Mouse (Mus musculus) activated CD4-positive, CD25-positive, alpha-beta regulatory T cell, adult 4 months (primary cell): ENCODE results near the gene Prkcz. TPM values are rescaled to one million over a fixed set of nuclear protein-coding genes. Genes with fewer than 3 reads are reported as not detected.

Experiments used
- ATAC-seq: one replicate; pipeline ENCODE4 v1.8.0; 2017
- polyA plus RNA-seq, 2 experiments: library from polyadenylated mRNA; unstranded; fragments of 100-300 nt; shearing (Covaris generic); gene quantifications; one replicate each; pipeline ENCODE4 v1.2.1; 2017

The Prkcz gene
- 1 to 10 TPM; 6.5 to 8.3 TPM for polyA plus RNA-seq

DNA sequence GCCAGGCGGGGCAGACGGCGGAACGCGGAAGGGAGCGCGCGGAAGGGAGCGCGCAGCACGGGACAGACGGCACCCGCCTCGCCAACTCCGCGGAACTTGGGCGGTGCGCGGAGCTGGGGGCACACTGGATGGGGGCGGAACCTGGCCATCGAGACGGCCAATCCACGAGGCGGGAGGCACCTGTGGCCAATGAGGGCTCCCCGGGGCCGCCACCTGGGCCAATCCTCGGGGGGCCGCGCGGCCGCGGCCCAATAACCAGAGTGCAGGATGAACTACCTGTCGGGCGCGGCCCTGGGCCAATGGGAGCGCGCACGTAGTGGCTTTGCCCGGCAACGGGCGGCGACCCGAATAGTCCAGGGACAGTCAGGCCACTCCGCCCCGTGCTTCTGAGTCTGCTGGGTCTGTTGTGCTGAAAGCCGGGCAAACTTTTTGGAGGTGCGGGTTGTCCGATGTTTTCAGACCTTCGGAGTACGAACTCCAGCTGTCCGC, at the start of gene Prkcz:
Prkcz (minus strand) TSS at position 59 of the 489 bp plus-strand sequence.
- ATAC-seq = peak; percentile 98

DNA sequence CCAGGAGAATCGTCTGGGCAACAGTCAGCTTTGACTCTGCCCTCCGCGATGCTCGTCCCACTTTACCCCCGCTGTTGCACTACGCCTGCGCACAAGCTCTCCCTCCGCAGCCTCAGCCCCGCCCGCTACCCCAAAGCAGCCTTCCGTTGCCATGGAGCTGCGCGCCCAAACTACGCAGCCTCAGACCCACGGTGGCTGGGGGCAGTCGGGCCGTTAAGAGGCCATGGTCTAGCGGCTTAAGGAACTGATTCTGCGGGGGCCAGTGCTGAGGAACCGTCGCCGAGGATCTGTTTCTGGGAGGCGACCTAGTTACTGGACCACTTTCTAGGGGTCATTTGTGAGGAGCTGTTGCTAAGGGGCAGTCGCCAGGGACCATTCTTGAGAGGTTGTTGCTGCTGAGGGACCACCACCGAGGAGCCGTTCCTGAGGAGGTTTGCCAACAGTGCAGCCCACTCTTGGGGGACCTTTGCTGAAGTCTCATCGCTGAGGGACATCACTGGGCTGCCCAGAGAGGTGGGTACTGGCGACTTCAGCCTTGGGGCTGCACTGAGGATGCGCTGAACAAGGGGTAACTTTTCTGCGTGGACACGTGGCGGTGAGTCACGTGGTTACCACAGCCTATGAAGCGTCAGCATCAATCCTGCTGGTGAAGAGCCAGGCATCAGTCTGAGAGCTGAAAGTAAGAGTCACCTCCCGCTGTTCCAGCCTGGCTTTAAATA, 48.1 kb upstream of the Prkcz start, which contains the start of gene Cfap74:
Cfap74 (plus strand) TSS at position 133 of the 719 bp plus-strand sequence.
- peak; percentile 59 for ATAC-seq

DNA sequence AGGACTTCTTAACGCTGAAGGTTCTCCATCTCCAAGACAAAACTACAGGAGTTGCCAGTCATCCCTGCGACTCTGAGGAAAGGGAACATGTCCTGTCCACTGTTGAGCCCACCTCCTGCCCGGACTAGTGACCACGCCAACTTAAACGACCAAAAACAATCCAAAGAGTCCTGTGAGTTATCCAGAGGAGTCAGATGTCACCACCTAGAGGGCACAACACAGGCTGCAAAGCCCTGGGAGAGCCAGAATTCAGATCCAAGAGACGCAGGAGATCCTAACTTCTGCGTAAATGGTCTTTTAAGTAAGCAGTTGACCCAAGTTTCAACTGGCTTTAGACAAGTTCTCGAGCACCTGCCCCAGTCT, 47.5 kb upstream of the Prkcz start:
- no peak for ATAC-seq

DNA sequence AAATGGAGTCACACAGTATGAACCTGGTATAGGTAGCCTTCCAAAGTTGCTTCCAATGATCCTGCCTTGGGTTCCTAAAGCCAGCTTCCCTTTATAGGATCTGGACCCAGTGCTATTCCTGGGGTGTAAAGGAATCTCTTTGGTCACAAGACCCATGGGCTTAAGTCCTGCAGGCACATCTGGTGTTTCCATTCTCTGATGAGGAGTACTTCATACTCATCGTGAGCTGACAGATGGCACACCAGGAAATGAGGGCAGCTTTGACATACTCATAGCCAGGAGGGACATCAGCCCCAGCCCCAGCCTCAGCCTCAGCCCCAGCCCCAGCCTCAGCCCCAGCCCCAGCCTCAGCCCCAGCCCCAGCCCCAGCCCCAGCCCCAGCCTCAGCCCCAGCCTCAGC, 41.3 kb upstream of the Prkcz start:
- no peak for ATAC-seq

DNA sequence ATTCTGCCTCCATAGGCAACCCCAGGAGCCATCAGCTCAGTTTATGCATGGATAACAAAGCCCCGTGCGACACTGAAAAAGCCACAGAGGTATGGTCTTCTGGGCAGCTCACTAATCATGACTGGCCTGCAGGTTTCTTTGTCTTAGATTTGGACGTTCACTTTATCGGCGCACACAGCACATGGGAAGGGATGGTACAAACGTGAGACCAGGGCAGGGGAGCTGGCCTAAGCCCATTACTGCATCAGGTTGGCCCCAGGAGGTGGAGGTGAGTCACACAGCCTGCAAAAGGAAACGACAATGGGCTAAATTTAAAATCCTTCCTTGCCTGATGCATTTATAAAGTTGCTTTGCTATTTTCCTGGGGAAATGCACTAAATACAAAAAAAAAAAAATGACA, 40.0 kb upstream of the Prkcz start:
- no peak for ATAC-seq

DNA sequence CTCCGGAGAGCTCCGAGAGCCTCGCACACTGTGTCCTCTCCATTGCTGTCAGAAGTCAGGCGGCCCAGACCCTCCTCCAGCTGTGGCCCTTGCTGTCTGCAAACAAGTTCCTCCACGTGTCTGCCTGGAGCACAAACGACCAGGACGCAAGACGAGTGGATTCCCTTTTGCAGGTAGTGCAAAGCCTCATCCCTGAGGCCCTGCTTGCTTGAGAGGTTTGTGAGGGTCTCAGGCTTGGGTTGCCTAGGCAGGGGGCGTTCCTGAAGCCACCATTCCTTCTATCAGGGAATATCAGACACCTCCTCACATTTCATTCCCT, 37.0 kb upstream of the Prkcz start:
- ATAC-seq = no peak

DNA sequence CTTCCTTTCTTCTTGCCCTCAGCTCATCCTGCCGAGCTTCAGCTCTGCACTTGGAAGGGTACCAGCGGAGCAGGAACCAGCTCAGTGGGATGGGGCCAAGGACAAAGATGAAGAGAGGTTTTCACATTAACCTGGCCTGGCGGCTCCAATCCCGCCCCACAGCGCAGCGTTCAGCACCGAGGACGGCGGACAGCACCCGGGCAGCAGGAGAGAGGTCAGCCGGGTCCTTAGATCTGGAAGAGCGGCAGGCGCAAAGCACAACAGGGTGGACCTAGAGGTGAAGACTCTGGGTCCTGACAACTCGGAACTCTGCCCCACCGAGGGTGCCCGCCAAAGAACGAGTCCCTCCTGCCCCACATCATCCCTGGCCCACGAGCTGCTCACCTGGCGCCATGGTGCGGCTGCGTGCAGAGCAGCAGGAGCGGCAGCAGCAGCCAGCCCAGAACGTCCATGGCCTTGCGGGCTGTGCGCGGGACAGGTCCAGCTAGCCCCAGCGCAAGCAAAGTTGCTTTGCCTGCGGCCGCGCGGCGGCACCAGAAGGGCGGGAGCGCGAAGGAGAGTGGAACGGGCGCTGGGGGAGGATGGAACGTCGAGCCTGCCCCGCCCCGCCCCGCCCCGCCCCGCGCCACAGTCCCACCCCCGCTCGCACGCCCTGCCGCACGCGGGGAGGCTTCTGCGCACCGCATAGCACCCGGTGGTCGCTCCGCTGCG, 36.5 kb upstream of the Prkcz start, which contains the start of gene Gabrd:
Gabrd (minus strand) TSS at position 602 of the 711 bp plus-strand sequence.
- no peak for ATAC-seq

DNA sequence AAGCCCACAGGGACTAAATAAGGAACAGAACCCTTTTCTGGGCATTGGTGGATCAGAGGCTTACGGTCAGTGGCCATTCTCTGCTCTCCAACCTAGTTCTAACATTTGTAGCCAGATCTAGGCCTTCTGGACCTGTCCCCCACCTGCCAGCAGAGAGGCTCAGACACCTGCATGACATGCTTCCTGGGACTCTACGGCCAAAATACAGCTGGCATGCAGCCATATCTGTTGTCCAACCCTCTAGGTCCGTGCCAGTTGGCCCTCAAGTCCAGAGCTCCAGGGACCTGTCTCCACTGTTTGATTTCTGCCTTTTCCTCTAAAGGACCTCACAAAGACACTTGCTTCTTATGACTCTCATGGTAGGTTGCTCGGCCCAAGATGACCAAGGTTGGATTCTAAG, 35.6 kb upstream of the Prkcz start:
- ATAC-seq = no peak

DNA sequence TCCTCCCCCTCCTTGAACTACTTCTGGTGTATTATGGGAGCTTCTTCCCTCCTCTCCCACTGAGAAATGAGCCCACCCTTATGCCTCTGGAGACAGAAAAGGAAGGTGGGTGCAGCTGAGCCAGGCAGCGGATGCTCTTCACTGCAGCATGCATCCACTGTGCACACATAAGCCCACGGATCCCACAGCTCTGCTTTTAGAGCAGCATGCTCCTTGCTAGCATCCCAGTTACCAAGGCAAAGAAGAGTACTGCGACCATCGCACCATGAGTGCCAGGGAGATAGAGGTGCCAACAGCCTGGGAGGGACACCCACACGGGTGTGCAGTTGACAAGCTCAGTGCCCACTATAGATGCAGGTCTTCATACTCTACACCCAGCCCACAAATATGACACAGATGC, 34.3 kb upstream of the Prkcz start:
- ATAC-seq = no peak

DNA sequence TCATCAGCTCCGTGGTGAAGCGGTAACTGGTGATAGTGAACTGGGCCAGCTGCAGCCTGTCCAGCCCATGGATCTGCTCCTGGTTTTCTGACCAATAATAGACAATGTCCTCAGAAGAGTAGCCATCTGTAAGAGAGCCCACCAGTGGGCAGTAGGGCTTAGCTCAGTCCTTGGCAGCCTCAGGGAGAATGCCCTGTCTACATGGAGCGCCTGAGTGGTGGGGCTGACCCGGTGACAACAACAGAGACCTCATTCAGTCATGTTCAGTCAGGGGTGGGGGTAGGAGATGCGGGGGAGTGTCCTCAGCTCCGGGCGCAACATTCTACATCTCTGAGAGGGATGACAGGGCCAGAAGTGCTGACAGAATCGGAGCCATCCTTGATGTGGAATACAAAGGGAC, 26.0 kb upstream of the Prkcz start:
- no peak for ATAC-seq

DNA sequence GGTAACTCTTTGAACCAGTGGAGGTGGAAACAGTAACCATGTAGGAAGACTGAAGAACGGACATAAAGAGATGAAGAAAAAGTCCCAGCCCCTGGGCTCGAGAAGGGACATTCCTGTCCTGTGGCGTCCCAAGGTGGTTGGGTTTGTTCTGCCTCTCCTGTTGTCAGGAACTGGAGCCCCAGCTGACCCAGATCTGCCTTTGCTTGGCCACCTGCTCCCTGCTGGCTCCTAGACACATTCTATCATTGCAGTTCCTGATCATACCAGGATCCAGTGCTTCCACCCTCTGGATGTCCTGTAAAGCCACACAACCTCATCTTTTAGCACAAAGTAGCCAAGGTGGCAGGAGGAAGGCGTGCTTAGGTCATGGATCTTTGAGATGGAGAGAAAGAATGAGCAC, 22.2 kb upstream of the Prkcz start:
- no peak for ATAC-seq

DNA sequence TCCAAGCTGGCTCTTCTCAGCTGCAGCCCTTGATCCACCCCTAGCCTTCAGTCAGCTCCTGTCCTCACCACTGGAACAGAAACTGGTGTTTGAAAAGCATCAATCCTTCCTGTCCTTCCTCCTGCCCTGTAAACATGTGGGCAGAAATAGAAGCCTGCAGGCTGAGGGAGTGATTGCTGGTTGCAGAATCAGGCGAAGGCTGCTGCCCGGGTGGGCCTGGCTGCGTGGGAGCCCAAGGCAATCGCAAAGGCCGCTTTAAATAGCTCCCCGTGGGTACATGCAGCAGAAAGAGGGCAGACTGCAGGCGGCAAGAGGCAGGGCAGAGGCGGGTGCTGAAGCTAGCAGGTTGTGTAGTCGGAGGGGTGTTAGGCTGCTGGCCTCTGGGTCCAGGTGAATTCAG, 21.6 kb upstream of the Prkcz start:
- no peak for ATAC-seq

DNA sequence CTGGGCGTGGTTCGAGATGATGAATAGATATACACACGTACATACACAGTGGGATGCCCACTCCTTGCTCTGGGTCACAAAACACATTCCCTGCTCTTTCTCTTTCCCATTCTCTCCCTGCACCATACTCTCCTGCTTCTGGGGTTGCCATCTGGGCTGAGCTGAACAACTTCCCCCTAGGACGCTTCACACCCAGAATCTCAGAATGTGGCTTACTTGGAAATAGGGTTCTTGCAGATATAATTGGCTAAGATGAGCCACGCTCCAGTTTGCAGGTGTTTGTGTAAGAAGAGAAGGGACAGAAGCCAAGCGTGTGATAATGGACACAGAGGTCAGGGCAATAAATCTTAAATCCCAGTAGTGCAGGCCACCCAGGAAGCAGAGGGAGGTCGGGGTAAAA, 20.8 kb upstream of the Prkcz start:
- ATAC-seq = no peak

DNA sequence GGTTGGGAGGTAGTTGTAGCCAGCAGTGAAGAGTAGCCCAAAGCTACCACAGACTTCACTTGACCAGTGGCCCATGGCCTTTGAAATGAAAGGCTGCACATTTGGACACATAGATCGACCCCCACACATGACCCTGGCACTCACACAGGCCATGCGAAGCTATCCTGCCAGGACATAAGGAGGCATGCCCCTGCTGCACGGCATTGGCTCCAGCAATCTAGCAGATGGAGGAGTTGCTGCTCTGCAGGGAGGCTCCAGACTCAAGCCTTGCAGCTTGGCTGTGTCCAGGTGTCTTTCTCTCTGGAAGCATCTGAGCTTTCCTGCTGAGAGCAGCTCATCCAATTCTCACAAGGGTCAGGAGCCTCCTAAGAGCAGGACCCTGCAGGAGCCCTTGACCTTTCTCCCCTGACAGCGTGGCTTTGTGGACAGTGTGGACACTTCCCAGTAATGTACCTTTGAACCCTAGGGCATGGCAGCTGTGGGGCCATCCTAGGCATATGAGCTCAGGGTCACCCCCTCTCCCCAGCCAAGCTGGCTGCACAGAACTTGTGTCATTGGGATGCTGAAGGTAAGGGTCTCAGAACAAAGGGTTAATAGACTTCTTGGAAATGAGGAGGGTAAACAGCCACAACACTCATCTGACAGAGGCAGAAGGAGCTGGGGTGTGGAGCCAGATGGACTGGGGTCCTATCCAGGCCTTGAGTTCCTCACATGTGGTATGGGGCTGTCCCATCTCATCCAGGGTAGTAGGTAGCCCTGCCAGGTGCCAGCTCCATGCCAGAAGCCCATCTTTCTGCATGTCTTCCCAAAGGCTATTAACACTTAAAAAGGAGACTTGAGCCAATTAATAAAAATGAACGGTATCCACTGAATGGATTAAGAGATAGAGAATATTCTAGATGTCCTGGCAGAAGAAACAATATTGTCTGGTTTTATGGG, 10.9 kb upstream of the Prkcz start:
- no peak for ATAC-seq

DNA sequence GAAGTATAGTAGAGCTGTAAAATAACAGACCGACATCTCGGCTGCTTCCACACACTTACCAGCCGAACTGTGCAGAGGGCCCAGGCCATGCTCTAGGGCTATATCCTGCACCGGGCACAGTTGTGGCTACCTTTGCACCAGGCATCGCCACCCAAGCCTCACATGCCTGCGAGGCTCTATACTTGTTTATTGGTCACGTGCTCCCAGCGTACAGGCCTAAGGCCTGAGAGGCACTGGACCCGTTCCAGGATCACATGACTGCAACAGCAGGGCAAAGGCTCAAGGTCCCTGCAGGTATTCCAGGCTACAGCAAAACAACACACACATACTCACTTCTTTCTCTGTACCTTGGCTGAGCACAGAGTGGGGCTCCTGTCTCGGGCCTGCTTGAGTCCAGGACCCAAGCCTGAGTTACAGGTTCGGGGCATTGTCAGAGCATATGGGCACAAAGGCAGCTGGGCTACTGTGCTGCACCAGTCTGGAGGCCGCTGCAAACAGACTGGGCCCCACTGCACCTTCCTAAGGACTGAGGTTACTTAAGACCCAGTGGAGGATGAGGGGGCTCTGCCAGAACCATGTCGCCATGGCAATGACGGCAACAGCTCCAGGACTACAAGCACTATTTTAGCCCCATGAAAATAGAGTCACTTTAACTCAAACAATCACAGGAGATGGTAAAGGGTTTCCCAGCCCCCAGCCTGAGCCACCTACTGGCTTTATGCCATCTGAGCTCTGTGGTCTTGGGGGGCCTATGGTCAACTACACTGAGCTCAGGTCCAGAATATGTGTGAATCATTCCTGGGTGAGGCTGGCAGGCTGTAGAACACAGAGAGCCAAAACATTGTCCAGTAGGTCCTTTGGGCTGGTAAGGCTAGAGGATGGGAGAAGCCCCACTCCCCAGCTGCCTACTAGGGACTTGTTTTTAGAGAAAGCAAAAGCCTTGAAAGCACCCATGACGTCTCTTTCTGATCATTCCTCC, 9.9 kb upstream of the Prkcz start:
- no peak for ATAC-seq

DNA sequence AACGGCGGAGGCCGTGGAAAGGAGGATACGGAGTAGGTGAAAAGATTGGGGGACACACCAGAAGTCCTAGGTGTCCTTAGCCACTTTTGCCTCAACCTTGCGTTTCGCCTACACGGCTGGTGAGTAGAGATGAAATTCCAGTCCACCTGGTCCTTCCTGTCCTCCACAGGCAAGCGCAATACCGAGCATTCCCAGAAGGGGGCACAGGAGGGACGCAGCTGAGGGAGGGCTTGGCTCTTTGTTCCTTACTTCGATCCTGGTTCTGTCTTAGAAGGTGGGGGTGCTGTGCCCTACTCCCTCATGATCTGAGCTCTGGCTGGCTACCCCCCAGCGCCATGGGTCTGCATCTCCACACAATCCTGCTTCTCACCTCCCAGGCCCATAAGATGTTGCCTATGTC, 7.5 kb upstream of the Prkcz start:
- no peak for ATAC-seq

DNA sequence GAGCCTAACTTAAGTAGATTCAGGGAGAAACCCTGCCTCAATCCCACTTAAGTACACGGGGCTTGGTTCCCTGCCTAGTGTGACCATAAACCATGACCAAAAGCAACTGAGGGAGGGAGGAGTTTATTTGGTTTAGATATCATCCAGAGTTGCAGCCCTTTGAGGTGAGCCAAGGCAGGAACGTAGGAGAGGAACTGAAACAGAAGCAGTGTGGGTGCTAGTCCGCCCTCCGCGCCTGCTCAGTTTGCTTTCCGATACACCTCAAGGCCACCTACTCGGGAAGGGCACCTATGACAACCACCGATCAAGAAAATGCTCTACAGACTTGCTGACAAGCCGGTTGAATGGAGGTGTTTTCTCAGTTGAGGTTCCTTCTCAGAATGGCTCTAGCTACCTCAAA, 6.6 kb upstream of the Prkcz start:
- no peak for ATAC-seq

DNA sequence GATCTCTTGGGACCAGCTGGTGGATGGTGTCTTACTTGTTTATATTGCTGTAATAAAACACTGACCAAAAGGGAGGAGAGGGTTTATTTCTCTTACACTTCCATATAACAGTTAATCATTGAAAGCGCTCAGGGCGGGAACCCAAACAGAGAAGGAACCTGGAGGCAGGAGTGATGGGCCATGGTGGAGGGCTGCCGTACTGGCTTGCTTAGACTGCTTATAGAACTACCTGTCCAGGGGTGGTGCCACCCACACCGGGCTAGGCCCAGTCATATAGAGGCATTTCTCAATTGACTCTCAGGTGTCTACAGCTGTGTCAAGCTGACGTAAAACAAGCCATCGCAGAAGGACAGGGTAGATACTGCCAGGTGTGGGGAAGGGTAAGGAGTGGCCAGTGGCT, 5.6 kb upstream of the Prkcz start:
- no peak for ATAC-seq

DNA sequence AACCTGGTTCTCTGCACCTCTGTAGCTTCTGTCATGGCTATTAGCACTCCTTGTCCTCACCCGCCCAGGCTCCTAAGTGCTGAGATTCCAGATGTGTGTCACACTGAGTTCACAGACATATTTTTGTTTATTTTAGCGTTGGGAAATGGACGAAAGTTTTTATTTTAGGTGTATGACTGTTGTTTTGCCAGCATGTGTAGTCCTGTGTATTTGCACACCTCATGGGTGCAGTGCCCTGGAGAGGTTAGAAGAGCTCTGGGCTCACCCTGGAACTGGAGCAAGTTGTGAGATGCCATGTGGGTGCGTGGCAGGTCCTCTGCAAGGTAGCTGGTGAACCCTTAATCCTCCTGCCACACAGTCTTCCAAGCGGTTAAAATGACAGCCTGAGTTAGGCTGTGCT, 1.3 kb upstream of the Prkcz start:
- no peak for ATAC-seq

DNA sequence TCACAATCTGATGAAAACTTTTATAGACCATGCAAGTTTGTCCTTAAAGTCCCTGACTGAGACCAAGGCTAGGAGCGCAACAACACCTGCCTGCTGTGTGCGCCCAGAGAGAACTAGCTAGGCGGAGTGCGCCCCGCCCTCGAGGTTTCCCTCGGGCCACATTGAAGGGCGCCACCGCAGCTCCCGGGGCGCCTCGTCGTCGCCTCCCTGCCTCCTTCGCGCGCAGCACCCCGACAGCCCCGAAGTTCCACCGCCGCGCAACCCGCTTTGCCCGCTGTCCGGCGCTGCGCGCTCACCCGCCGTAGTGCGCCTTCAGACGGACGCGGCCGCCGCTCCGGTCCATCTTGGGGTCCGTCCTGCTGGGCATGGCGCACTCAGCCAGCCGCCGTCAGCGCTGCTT, 305 bp downstream of the Prkcz start:
- no peak for ATAC-seq

DNA sequence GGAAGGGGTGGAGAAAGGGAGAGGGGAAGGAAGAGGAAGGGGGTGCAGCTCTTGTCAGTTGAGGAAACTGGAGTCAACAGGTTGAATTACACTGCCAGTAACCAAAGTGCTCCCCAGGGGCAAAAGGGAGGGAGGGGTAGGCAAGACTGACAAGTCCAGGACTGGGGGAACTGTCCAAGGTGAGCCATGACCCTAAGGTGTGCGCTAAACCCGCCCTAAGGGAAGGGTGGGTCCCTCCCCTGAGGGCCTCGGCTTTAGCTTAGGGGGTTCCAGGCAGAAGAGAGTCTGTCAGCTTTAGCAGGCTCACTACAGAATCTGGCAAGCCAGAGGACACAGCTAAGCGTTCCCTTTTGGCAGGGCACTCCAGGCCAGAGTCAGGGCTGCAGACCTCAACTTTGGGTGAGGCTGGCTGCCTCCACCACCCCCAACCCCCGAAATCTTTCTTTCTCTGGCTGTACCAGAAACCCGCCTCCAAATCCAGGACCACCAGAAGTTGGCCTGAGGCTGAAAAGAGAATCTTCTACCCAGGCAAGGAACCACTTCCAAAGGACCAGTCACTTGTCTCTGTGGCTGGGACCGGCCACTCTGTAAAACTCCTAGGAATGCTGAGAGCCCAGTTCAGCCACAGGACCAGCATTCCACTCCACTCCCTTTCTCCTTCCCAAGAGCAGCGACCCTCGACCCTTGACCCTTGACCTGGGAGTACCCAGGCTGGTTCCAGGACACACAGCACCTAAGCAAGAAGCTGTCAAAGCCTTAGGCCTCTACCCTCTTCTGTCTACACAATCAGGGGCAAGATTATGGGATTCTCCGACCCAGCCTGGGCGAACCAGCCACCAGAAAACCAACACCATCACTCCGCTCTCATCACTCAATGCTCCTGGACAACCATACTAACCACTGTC, 1.3 kb downstream of the Prkcz start:
- ATAC-seq = no peak
